Mouse (Mus musculus) mature B cell (primary cell): ENCODE data around the gene Psmd3.
"Not testable (repeated sequence)": the region's sequence is repeated elsewhere in the genome, so short reads cannot be mapped to it uniquely, and the experiment has no call there.

Experiments
- in situ Hi-C: fragments of 300-500 bp; cut with MboI; formaldehyde crosslinking; loops from 2 replicates; pipeline ENCODE4 v1.14.3; 2019

Psmd3 gene

DNA sequence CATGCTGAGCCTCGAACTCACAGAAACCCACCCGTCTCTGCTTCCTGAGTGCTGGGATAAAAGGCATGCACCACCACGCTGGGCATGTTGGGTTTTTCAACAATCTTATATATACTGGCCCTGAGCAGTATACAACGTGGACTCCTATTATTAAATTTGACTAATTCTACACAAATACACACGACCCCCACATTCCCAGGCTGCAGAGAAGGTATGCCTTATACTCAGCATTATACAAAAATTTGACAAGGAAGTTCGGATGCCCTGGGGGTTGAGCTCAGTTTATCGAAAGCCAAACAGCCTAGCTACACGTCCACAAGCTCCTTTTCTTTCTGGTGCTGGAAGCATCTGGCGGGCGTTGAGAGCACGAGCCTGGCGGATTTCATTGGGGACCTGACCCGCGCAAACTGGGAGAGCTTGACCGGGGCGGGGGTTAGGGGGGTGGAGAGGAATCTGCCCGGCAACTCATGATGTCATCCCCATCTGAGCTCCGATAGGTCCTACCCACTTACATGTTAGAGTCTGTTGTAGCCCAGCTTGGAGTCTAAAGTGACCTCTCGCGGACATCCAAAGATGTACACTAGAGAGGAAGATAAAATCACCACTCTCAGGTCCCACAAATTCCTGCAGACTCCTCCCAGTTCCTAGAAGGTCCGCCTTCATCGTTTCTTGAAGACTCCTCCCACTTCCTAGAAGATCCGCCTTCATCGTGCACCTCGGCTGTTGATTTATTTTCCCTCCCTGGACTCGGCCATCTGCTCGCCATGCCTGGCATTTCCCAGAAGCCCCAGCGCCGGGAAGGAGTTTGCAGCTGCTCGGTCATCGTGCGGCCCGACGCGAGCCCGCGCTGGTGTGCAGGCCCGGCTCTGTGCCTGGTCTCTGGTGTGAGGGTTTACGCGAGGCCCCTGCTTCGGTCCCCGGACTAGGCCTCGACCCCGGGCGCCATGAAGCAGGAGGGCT, at the start of gene Psmd3:
Psmd3 (plus strand) TSS at position 769 of the 960 bp plus-strand sequence.
- in situ Hi-C loops = no loop called here

DNA sequence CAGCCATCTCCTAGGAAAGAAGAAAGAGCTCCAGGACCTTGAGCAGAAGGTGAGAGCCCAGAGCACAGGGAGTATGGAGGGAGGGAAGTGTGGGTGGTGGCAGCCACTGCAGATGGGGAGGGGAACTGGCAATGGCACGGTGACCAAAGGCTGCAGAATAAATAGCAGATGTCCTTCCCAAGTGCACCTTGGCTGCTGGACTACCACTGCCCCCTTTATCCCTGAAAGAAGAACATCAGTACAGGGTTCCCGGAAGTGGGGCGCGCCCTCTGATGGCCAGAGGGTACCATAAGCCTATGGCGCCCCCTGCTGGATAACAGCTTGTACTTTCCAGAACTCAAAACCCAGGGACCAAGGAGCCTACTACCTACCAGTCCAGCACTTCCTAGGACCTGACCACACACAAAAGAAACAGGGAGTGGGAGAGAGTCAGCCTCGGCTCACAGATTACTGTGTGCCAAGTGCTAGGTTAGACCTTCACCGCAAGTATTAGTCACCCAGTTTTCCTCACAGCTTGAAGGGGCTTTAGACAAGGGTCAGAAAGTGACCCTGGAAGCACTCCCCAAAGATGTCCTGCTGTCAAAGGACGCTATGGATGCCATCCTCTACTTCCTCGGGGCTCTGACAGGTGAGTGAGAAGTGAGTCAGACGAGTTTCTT, 46.9 kb upstream of the Psmd3 start:
- in situ Hi-C loops = not testable (repeated sequence)

DNA sequence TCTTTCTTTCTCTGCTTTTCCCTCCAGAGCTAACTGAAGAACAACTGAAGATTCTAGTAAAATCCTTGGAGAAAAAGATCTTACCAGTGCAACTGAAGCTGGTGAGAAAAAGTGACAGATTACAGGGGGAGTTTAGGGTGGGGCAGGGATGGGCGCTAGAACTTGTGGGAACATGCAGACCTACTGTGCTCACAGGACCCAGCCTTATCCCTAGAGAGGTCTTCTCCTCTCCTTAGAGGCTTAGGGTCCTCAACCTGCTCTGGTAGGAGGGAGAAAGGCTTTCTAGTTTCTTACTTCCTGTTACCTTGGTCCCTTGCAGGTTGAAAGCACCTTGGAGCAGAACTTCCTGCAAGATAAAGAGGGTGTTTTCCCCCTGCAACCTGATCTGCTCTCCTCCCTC, 44.9 kb upstream of the Psmd3 start:
- in situ Hi-C loops = no loop called here

DNA sequence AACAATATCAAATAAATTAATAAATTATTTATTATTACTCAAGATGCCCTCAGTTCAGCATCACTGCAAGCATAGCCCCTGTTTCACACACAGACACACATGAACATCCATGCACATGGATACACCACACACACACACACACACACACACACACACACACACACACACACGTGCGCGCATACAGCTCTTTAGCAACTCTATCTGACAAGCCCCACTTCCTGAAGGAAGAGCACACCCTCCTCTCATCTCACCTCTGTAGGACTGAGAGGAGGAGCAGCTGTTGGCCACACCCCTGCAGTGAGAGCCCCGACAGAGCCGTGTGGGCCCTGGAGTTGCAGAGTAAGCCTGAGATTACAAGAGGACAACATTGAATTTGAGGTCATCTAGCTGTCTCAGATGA, 42.3 kb upstream of the Psmd3 start:
- in situ Hi-C loops = no loop called here

DNA sequence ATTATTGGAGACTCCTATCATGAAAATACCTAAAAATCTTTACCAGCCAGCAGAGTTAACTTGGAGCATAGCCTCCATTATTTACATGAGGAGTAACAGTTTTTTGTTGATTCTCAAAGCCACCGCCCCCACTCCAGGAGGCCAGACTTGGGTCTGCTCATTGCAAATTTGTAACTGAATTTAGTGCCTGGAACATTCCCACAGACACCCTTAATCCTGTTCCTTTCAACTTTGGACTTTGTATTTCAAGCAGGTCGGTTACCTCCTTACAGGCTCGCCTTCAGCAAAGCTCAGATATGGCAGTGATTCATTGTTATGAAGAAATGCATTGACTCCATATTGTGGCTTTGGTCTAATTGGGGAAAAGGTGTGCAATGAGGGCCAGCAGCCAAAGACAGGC, 37.6 kb upstream of the Psmd3 start:
- in situ Hi-C loops = no loop called here

DNA sequence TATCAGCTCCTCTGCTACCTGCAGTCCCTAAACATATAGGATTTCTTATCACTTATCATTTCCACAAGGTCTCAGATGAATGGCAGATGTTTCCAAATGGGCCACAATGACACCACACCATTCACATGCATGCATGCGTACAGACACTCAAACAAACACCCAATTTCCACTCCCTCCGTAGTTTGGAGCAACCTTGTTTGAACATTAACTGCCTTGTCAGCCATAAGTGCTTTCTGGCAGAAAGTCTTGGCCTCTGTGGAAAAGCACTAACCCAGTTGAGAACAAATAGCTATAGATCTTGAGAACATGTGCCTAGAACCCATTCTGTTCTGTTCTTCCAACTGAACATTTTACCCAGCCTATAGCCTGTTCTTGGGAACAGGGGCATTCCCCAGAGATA, 36.4 kb upstream of the Psmd3 start:
- in situ Hi-C loops = no loop called here

DNA sequence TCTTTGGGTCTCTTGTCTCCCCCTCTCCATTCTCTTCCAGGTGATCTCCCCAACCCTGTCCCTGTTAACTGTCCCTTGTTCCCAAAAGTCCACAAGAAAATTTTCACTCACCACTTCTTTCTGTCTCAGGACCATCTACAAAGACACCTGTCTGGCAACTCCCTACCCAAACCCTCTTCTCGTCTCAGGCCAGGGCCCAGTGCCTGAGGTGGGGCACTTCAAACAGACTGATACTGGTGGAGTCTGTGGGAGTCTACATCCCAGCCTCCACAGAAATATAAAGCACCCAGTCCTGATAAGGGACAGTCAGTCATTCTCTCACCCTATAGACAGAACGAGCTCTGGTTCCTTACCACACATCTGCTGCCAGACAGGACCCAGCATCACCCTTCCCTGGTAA, 35.9 kb upstream of the Psmd3 start, which contains the start of gene Gsdma2:
Gsdma2 (plus strand) TSS at position 301 of the 400 bp plus-strand sequence.
- in situ Hi-C loops = no loop called here

DNA sequence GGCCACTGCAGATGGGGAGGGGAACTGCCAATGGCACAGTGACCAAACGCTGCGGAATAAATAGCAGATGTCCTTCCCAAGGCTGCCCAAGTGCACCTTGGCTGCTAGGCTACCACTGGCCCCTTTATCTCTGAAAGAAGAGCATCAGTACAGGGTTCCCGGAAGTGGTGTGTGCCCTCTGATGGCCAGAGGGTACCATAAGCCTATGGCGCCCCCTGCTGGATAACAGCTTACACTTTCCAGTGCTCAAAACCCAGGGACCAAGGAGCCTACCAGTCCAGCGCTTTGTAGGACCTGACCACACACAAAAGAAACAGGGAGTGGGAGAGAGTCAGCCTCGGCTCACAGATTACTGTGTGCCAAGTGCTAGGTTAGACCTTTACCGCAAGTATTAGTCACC, 27.3 kb upstream of the Psmd3 start:
- in situ Hi-C loops = not testable (repeated sequence)

DNA sequence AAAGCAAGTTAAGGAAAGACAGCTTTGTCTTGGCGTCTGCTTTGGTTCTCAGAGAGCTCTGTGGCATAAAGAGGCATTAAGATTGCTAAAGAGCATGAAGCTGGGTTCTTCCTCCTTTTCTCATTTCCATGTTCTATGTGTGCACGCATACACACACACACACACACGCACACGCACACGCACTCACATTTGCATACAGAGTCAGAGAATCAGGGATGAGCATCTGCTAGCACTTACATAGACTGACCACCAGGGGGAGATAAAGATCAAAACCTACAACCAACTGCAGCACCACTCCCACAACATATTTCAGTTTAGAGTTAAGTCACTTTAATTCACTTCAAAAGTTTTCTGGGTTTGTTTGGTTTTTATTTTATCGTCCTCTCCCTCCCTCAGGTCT, 21.8 kb upstream of the Psmd3 start:
- in situ Hi-C loops = no loop called here

DNA sequence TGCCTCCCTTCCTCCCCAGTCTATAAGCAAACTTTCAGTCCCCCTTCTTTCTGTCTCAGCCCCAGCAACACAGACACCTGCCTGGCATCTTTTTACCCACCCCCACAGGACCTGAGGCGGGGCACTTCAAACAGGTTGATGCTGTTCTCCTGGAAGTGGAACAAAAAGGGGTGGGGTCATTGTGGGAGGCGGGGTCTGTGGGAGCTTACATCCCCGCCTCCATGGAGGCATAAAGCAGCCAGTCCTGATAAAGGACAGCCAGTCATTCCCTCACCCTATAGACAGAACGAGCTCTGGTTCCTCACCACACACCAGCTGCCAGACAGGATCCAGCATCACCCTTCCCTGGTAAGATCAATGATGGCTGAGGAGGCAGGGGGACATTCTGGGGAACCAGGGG, 18.3 kb upstream of the Psmd3 start, which contains the start of gene Gsdma:
Gsdma (plus strand) TSS at position 261 of the 400 bp plus-strand sequence.
- in situ Hi-C loops = no loop called here

DNA sequence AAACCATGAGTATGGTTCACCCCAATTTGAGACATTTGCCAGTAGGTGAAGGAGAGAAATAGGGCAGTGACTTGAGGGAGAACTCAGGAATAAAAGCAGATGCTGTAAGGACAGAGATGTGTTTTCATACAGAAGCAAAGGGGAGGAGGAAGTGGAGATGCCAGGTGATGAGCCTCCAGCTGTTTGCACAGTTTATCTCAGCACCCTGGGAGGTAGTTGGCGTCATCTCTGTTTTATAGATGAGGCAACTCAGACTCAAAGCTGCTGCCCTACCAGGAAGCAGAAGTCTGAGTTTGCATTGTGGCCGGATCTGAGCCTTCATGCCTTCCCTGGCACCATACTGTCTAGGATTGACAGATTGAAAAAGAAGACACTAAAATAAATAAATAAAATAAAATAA, 13.4 kb upstream of the Psmd3 start:
- in situ Hi-C loops = no loop called here

DNA sequence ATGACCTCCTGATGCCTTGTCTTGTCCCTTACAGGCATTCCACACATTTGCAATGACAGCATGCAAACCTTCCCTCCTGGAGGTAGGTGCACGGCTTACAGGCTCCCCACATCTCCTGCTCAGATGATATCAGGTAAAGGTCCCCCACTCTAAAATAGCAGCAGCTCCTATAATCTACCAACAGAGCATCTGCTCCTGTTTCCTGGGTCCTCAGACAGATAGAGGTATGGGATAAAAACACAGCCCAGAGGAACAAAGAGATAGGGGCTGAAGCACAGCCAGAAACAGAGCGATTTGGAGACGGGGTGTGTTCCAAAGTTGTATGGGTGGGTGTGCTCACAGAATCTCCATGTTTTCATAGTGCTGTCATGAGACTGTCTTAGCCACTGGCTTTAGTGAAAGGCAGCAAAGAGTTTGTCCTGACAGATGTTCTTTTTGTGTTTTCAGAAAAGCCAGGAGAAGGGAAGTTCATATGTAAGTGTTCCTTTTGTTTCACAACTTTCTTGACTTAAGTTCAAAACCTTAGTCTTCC, 11.0 kb upstream of the Psmd3 start:
- in situ Hi-C loops = no loop called here

DNA sequence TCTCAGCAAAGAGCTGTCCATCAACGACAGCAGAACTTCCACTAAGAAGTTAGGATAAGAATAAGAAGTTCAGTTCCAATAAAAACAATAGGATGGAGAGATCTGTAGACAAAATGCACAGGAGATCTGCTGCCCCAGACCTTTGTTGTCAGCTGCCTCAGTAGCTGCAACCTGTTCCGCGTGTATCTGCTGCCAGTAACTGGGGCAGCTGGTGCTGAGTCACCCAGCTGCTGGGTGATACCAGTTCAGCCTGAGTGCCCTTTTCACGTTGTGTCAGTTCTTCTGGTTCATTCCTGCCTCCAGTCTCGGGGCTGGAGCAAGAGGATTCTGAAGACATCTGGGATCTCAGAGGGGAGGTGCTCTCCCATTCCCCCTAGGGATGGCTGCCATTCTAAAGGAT, 10.5 kb upstream of the Psmd3 start:
- in situ Hi-C loops = no loop called here

DNA sequence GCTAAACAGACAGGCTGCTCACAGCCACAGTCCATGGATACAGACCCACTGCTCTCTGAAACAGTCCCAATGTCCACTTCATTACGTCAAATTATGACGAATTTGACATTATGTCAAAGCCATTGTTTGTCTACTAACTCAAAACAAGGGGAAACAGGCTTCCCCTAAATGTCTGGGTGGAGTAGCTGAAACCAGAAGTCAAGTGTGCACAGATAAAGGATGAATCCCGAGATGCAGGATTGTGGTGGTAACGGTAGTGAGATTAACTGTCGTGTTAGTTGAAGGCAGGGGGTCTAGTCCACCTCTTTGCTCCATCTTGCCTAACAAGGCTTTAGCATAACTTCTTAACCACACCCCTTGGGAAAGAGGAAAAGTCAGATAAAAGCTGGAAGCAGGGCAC, 9.9 kb upstream of the Psmd3 start:
- in situ Hi-C loops = no loop called here

DNA sequence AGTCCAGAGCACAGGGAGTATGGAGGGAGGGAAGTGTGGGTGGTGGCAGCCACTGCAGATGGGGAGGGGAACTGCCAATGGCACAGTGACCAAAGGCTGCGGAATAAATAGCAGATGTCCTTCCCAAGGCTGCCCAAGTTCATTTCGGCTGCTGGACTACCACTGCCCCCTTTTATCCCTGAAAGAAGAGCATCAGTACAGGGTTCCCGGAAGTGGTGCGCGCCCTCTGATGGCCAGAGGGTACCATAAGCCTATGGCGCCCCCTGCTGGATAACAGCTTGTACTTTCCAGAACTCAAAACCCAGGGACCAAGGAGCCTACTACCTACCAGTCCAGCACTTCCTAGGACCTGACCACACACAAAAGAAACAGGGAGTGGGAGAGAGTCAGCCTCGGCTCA, 9.2 kb upstream of the Psmd3 start:
- in situ Hi-C loops = not testable (repeated sequence)

DNA sequence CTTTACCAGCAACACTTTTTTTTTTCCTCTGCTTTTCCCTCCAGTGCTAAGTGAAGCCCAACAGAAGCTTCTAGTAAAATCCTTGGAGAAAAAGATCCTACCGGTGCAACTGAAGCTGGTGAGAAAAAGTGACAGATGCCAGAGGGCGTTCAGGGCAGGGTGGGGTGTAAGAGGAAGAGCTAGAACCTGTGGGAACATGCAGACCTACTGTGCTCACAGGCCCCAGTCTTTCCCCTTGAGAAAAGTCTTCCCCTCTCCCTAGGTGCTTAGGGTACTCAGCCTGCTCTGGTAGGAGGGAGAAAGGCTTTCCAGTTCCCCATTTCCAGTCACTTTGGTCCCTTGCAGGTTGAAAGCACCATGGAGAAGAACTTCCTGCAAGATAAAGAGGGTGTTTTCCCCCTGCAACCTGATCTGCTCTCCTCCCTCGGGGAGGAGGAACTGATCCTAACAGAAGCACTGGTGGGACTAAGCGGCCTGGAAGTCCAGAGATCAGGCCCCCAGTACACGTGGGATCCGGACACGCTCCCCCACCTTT, 6.5 kb upstream of the Psmd3 start:
- in situ Hi-C loops = no loop called here

DNA sequence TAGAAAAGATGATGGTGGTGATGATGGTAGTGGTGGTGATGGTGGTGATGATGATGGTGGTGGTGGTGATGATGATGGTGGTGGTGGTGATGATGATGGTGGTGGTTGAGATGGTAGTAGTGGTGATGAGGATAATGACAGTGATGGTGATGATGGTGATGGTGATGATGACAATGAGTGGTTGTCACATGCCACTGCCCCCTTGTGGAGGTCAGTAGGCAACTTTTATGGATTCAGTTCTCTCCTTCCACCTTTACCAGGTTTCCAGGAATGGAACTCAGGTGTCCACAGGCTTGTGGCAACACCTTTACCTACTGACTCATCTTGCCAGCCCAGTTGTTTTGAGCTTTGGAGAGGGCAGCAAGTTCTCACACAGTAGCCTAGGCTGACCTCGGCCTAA, 2.3 kb upstream of the Psmd3 start:
- in situ Hi-C loops = no loop called here

DNA sequence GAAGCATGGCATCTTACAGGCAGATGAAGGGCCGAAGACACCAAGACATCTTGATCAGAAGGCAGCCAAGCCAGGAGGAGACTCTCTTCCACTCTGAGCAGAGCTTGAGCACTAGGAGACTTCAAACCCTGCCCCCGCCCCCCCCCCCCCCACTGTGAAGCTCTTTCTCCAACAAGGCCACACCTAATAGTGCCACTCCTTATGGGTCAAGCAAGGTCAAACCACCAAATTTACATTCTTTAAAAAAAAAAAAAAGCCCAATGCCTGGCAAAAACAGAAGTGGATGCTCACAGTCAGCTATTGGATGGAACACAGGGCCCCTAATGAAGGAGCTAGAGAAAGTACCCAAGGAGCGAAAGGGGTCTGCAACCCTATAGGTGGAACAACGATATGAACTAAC, 1.8 kb upstream of the Psmd3 start:
- in situ Hi-C loops = not testable (repeated sequence)

DNA sequence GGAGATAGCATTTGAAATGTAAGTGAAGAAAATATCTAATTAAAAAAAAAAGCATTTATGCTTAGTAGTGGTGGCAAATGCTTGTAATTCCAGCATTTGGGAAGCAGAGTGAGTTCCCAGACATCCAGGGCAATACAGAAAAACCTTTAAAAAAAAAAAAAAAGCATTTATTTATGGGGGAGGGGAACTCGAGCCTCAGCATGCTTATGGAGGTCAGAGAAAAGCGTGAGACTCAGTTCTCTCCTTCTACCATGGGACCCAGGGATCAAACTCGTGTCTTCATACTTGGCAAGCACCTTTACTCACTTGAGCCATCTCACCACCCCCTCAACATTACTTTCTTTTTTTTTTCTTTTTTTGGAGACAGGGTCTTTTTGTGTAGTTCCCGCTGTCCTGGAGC, 1.2 kb upstream of the Psmd3 start:
- in situ Hi-C loops = no loop called here

DNA sequence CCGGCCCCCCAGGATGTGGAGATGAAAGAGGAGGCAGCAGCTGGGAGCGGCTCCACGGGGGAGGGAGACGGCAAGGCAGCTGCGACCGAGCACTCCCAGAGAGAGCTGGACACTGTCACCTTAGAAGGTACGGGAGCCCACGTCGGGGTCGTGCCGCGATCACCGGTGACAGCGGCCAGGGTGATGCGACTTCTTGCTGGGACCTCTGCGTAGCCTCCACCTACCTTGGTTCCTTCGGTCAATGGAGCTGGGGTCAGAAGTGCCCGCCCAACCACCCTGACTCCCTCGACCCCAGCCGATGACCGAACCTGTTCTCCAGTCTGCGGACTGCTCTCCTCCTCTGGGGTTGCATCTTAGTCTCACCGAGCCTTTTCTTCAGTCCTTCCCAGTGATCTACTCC, 457 bp downstream of the Psmd3 start:
- in situ Hi-C loops = no loop called here

DNA sequence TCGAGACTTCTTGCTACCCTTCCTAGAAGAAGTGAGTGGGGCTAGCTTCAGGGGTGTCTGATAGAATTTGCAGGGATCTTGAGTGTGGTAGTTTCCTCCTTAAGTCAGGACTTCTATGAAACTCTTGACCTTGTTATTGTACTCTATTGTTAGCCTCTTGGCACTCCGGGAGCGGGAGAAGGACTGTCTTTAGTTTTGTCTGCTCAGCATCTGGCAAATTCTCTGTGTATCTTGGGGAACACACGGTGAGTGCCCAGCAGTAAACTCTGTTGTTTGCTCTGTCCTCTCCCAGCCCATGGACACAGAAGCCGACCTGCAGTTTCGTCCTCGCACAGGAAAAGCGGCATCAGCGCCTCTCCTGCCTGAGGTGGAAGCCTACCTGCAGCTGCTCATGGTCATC, 3.3 kb downstream of the Psmd3 start:
- in situ Hi-C loops = no loop called here

DNA sequence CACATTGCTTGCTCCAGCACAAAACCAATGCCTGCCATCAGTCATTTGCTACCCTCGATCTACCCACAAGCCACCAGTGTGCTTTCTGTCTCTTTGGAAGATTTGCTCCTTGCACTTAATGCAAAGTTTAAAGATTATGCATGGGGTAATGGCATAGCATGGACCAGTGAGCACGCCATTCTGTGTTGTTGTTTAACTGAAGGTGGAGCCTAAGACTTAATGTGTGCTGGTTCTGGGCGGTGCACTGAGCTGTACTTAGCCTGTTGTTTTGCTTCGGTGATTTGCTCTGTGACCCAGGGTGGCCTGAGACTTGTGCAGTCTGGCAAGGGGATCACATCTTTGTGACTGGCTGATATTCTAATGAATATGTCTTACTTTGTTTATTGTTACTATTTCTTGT, 4.6 kb downstream of the Psmd3 start:
- in situ Hi-C loops = no loop called here

DNA sequence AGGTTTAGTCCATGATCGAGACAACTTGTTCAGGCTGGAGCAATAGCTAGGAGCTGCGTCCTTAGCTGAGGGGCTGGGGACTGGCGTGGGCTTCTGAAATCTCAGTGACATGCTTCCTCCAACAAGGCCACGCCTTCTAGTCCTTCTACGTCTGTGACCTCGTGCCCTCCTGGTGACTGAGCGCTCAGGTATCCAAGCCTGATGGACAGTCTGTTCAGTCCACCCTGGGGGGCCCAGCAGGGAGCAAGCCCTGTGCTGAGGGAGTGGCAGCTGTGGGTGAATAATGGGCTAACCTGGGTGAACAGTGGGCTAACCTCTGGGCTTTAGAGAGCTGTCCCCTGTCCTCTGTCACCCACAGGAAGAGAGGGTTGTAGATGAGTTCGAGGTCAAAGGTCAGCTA, 5.7 kb downstream of the Psmd3 start:
- in situ Hi-C loops = no loop called here
